Mouse (Mus musculus) embryonic stem cell, embryonic (primary cell): ENCODE measurements at regions not wholly inside any gene's neighbourhood (a gene's known extent, or its start where the extent isn't known, plus 50 kb on each side); places are given as distances from the start of the nearest gene placed in this dataset.

Experiments used
- CTCF ChIA-PET, 4 experiments: fragments of 300-600 bp in 2 of 4; fragments of 350-600 bp in 2 of 4; sonication (Branson Sonifier 250); formaldehyde crosslinking; loops; one replicate each; lab custom pipeline; 2022; ENCODE audit warnings: inconsistent platforms in 2 of 4; lab: Charles Lee
- POLR2A ChIA-PET, 4 experiments: fragments of 300-600 bp in 2 of 4; fragments of 350-600 bp in 2 of 4; sonication (Branson Sonifier 250); formaldehyde crosslinking; loops; one replicate each; lab custom pipeline; 2022; ENCODE audit warnings: antibody characterized with exemption in 4 of 4, inconsistent platforms in 1 of 4; lab: Charles Lee

DNA sequence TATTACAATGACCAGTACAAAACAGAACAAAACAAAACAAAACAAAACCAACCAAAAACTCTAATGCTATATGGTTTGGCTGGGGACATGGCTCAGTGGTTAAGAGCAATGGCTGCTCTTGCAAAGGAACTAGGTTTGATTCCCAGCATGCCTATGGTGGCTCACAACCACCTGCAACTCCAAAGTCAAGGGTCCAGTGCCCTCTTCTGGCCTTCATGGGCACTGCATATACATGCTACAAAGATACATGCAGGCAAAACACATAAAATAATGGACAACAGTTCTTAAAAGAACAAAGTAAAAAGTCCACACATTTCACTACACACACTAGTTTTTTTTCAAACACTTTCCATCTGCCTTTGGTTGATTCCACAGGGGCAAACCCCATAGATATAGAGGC lies 169.7 kb upstream of the Mocs1 start:
- CTCF ChIA-PET: interaction anchor here in 2 of 4 experiments (0.8 to 1.6 kb wide), 3 partner anchors 50 to 327 kb away, joined by 3 to 10 read pairs (median 3); no protein-coding TSS in a partner anchor
- POLR2A ChIA-PET: no interaction called here

DNA sequence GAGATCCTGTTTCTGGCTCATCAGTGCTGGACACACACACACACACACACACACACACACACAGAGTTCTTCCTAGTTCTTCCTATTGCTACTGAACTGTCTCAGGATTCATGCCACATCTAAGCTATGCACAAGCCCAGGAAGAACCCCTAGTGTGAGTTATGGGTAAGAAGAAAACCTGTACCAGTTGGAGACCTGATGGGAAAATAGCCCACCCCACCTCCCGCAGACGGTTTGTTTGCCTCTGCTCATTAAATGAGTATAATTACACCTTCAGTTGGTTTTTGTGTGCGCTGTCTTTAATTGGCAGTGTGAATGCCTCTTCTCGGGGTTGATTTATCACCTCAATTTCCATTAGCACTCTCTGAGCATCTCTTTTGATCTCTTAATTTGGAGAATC lies 165.8 kb upstream of the Mocs1 start:
- ChIA-PET POLR2A (interaction anchor here in 1 of 4 experiments (0.6 kb wide), 2 partner anchors 22 to 329 kb away, joined by 3 to 4 read pairs; no protein-coding TSS in a partner anchor), CTCF (interaction anchor here in 3 of 4 experiments (0.5 to 1.4 kb wide), 4 partner anchors 129 to 670 kb away, joined by 3 to 6 read pairs (median 4); no protein-coding TSS in a partner anchor)

DNA sequence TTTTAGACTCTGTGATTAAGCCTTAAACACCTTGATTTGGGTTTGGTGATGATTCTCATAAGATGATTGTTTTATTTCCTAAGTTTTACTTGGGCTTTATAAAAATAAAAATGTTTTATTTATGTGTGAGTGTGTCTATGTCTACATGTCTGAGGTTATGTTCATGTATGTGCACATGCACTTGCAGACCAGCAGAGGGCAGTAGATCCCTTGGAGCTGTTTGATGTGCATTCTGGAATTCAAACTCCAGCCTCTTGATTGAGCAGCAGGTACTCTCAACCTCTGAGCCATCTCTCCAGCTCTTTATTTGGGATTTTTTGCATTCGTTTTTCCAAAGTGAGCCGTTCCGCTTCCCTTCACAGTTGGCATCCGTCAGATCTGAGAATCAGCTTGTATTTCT lies 161.8 kb upstream of the Mocs1 start:
- ChIA-PET CTCF (interaction anchor here (0.6 to 3.1 kb wide), 21 partner anchors 9 to 773 kb away, joined by 3 to 36 read pairs (median 4); partner anchors contain the start of gene Lrfn2 (in 1 of the 4)), POLR2A (interaction anchor here in 1 of 4 experiments (1.4 kb wide), 1 partner anchor 134 kb away, joined by 5 read pairs; no protein-coding TSS in a partner anchor)

DNA sequence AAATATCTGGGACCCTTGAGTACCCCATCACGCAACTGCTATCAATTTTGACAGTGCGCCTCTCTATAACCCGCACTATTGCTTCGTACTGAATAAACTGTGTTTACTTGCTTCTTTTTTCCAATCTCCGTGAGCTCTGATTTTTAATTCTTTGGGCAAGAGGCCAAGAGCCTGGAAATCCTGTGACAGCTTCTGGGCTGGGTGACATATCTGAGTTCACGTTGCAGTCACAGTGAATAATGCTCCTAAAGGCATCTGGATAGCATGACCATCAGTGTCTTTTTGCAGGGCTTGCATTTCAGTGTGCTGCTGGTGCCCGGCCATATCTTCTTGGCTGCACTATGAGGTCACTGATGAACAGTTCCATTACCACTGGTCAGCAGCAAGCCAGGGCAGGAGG lies 158.2 kb upstream of the Mocs1 start:
- ChIA-PET CTCF (interaction anchor here in 3 of 4 experiments (0.6 to 2.0 kb wide), 4 partner anchors 11 to 130 kb away, joined by 3 to 6 read pairs (median 4); no protein-coding TSS in a partner anchor), POLR2A (interaction anchor here in 1 of 4 experiments (0.6 kb wide), 1 partner anchor 35 kb away, joined by 3 read pairs; no protein-coding TSS in a partner anchor)

DNA sequence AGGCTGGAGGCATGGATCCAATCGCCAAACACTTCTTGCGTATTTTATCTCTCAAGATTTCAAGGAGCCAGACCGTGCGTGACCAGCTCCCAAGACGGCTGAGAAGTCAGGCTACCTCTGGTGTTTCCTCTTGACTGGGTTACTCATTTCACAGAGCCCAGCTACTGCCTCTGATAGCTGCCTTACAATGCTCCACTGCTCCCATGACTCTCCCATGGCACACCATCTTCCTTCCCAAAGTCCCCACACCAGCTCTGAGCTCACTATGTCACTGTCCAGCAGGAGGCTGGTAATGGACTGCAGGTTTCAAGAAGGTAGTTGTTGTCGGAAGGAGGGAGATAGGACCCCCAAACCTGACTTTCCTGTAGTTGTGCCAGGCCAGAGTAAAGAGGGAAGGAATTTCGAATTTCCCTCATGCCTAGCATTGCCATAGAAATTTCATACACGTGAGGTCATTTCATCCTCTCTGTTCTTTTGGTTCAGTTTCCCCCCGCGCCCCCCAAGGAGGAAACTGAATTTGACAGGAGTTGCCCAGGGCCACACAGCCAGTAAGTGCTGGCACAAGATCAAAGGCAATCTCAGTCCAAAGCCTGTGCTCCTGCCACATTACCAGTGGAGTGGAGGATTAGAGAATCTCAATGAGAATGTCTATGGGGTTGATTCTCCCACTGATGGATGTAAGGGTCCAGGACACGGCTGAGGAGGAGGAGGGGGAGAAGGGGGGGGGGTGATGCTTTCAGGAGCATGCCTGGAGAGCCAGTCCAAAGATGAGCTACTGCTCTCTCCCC lies 155.3 kb upstream of the Mocs1 start:
- POLR2A ChIA-PET: no interaction called here
- CTCF ChIA-PET: no interaction called here

DNA sequence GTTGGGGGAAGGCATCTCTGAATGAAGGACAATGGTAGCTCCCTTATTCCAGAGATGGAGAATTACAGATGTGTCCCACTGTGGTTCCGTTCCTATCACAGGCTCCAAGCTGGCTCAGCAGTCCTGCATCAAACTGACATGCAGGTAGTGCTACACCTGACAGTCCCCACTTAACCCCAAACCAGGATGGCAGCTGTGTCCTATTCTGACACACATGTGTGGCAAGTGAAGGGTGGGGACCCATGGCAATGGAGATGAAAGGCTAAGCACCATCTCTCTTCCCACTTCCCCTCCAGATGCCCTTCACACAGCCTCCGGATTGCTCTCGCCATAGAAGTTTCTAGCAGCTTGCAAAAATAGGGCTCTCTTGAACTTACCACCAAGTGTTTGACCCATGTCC lies 153.2 kb upstream of the Mocs1 start:
- CTCF ChIA-PET: interaction anchor here in 1 of 4 experiments (1.0 kb wide), 1 partner anchor 8 kb away, joined by 3 read pairs; no protein-coding TSS in a partner anchor
- POLR2A ChIA-PET: no interaction called here

DNA sequence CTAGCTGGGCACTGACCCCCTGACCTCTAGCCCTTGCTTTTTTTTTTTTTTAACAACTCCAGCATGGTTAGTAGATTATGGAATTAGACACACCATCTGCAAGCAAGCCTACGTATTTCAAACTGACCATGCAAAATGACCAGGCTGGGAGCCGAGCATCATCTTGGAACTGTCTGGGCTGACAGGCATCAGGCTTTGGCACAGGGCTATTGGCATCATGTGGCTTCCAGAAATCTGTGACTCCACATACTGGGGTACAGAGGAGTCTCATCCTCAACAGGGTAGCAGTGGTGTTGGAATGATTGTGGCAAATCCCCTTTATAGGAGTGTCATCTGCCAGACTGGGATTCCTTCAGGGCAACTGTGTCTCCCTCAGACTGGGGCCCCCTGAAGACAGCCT lies 152.7 kb upstream of the Mocs1 start:
- ChIA-PET CTCF (interaction anchor here in 1 of 4 experiments (1.0 kb wide), 1 partner anchor 9 kb away, joined by 3 read pairs; no protein-coding TSS in a partner anchor), POLR2A (no interaction called here)

DNA sequence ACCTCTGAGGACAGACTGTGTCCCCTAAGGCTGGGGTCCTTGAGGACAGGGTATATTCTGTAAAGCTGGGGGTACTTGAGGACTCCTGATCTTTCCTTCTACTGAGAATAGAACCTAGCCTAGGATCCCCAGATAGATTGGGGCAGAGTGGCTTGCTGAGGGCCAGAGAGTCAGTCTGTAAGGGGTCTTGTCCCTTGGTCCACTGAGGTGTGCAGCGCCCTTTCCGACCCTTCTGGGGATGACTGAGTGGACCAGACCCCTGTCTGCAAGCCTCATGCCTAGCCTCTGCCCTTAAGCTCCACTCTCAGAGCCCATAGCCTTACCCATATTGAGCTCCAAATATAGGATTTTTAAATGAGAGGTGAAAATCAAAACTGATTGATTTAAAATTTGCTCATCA lies 152.2 kb upstream of the Mocs1 start:
- CTCF ChIA-PET: no interaction called here
- POLR2A ChIA-PET: no interaction called here

DNA sequence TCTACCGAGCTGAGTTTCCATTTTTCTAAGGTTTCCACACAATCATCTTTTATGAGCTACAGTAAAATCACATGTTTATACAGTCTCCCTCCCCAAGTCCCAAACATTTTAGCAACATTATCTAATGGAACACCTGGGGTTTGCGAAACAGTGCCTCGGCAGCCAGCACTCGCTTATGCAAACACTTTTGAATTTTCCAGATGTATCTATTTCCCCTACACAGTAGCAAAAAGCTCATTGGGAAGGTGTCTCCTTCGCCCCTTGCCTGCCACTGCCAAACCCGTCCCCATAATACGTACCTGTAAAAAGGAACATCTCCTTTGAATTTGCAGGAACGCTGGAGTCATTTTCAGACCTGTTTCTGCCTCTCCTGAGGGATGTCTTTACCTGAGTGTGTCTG lies 149.6 kb upstream of the Mocs1 start:
- ChIA-PET POLR2A (no interaction called here), CTCF (no interaction called here)

DNA sequence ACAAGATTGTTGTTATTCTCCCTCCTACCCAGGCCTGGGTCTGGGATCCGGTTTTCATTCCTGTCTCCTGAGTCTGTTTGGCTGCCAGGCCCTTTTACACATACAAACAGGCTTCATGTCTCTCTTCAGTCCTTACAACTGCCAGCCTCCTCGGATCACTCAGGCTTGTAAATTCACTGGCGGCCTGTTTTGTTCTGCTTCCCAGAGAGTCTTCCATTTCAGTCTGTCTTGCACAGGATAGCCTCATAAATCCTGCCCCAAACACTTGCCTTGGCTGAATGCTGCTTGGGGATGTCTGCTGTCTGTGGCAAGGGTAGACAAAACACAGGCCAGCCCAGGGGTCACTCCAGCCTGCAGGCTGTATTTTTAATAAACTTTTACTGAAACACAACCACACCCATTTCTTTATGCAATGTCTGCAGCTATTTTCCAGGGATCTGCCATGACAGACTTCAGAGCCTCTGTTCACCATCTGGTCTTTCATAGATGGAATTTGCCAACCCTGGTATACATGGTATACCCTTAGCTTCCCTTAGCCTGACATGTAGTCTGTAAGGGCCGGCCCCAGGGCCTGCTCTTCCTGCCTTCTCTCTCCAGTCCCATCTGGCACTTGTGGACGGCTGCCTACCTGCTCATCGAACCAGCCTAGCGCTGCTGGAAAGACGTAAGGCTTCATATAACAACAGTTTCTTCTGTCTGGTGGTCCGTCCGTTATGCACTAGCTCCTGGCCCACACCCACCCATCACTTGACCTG lies 149.0 kb upstream of the Mocs1 start:
- CTCF ChIA-PET: no interaction called here
- POLR2A ChIA-PET: no interaction called here

DNA sequence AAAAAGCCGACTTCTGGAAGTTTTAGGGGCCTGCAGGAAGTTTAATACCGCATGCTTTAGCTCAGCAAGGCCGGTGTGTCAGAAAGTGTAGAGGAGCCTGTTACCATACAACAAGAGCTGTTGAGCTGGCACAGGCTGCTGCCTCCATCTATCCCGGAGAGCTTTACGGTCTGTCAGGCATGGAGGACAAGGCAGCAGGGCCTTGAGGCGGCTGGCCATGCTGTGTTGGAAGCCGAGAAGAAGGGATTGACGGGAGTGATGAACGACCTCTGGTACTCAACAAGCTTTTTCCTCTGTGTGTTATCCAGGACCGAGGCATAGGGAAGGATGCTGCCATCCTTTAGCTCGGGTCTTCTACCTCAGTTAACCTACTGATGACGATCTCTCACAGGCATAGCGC lies 146.8 kb upstream of the Mocs1 start:
- POLR2A ChIA-PET: interaction anchor here in 2 of 4 experiments (0.5 kb wide), 2 partner anchors 15 to 260 kb away, joined by 3 read pairs; no protein-coding TSS in a partner anchor

DNA sequence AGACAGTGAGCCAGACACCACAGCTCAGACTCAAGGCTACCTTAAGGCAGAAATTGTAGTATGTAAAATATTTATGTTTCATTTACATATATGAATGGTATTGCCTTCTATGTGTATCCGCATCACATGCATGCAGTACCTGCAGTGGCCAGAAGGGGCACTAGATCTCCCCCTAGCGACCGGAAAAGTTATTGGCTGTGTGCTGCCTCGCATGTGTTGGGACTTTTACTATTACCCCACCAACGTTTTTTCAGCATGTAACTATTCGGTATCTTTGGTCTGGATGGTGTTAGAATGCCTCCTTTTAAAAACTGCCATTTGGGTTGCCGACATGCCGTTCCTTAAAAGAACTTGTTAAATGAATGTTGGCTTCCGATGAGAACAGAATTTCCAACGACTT lies 145.7 kb upstream of the Mocs1 start:
- ChIA-PET POLR2A (no interaction called here), CTCF (interaction anchor here in 1 of 4 experiments (0.8 kb wide), 1 partner anchor 27 kb away, joined by 3 read pairs; no protein-coding TSS in a partner anchor)

More for the DNA sequence above, 146.8 kb upstream of the Mocs1 start:
- CTCF ChIA-PET: interaction anchor here in 2 of 4 experiments (0.5 to 1.5 kb wide), 3 partner anchors 10 to 119 kb away, joined by 3 read pairs; no protein-coding TSS in a partner anchor

DNA sequence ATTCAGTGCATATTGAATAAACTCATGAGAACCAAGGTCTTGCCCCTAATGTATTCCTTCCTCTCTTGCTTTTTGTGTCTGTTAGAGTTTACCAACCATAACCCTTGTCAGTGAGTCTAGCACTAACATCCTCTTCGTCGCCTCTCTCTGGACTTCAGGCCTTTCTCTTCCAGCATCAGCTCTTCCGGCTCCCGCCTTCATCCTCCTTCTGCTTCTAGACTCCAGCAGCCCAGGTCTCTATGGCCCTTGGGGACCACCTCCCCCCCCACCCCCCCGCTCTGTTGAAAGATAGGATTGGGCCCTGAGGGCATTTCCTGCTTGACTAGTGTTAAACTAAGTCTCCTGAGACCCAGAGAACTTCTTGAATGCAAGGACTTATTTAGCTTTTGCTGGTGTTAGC lies 144.7 kb upstream of the Mocs1 start:
- CTCF ChIA-PET: interaction anchor here in 1 of 4 experiments (0.6 kb wide), 1 partner anchor 23 kb away, joined by 3 read pairs; no protein-coding TSS in a partner anchor
- POLR2A ChIA-PET: interaction anchor here in 1 of 4 experiments (0.6 kb wide), 1 partner anchor 20 kb away, joined by 3 read pairs; no protein-coding TSS in a partner anchor

DNA sequence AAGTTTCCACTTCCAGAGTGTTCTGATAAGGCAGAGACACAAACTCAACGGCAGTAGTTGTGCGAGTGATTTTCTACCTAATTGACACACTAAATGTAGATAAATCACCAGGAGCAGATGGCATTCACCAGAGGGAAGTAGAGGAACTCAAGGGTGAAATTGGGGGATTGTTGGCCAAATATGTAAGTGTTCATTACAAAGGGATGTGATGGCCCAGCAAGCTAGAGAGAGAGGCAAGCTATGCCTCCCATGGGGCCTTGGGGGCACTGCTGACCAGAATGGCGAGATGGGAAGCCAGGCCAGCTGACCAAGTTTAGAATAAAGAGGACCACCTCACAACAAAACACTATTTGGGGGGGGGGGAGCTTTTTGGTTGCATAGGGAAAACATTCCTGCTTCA lies 136.5 kb upstream of the Mocs1 start:
- POLR2A ChIA-PET: no interaction called here
- CTCF ChIA-PET: interaction anchor here in 2 of 4 experiments (0.6 to 0.7 kb wide), 2 partner anchors 10 to 273 kb away, joined by 3 read pairs; partner anchors contain the start of gene Daam2 (in 1 of the 2)

DNA sequence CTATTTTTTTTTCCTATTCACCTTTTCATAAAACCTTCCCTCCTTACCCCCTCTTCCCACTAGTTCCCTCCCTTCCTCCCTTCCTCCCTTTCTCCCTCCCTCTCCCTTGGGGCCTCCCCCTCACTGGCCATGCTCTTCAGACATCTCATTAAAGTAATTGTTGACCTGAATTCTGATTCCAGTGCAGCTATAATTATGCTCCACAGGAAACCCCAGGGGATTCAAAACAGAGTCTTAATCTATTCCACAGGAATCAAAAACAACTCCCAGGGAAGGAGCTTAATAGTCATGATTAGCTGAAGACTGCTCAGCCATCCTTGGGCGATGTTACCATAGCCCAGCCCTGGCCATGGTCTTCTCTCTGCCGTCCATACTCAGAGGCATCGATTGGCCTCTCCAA lies 123.7 kb upstream of the Mocs1 start:
- ChIA-PET CTCF (no interaction called here), POLR2A (interaction anchor here in 1 of 4 experiments (0.6 kb wide), 1 partner anchor 19 kb away, joined by 3 read pairs; no protein-coding TSS in a partner anchor)

DNA sequence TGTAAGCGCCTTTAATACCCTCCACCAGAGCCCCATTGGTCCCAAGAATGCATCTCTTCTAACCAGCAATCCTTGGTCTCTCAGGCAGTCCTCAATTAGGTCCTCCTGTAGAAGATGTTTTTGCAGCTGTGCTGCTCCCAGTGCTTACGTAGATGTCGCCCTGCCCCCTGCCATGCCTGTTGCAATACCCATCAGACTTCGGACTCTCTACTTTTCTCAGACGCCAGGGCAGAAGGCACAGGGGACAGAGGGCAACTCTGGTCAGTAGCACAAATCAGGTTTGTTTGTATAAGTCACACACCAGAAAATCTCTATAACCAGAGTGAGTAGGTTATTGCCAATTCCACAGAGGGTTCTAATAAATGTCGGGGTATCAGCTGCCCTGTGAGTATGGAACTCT lies 123.0 kb upstream of the Mocs1 start:
- POLR2A ChIA-PET: no interaction called here
- CTCF ChIA-PET: no interaction called here

DNA sequence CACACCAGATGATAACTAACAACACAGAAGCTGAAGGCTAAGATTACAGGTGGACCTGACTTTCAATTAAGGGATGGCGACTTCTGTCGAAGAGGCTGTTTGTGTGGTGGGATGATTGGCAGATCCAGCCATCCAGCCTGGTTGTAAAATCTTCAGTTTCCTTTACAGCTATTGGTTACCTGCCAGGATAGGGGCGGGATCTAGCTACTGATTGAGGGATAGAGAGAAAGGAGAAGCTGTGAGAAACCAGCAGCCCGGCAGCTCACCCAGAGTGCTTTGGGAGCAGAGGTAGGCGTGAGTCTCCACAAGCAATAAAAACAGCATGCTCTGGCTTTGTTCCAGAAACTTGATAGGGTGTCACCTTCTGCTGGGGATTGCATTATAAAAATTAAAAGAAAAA lies 119.1 kb upstream of the Mocs1 start:
- POLR2A ChIA-PET: interaction anchor here in 1 of 4 experiments (0.6 kb wide), 1 partner anchor 82 kb away, joined by 3 read pairs; no protein-coding TSS in a partner anchor
- CTCF ChIA-PET: no interaction called here

DNA sequence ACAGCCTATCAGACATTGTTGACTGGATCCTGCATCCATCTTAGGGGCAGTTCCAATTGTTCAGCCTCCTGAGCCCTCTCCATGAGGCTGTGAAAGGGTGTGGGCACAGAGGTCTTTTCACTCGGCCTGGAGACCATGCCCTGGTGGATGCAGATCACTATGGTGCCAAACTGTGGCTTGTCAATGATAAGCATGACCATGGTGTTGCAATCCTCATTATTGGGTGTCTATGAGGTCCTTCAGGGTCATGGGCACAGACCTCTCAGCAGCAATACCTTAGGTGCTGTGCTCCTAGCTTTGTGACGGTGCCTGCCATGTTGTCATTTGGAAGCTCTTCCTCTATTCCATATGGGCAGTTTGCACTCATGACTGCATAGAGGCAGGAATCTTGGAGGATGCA lies 114.0 kb upstream of the Mocs1 start:
- ChIA-PET POLR2A (no interaction called here), CTCF (no interaction called here)

DNA sequence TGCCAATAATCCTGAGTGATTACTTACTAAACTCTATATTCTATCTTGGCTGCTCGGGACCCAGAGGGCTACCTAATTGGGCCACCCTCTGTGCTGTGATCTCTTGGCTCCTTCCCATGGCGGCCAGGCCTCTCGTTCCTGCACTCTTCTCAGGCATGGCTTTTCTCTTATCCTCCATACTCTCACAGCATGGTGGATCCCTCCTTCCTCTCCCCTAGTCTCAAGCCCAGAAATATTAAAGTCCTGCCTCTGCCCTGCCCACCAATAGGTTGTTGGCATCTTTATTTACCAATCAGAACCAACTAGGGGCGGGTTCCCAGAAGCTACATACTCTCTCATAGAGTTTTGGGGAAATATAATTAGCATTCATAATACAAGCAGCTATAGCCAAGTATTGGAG lies 100.6 kb upstream of the Mocs1 start:
- CTCF ChIA-PET: no interaction called here
- POLR2A ChIA-PET: no interaction called here
